Mouse (Mus musculus) heart, adult 2 months (tissue): ENCODE results near the gene Arid5b.

ENCODE experiments used
- CTCF ChIP-seq: fragments of 200-600 bp; IDR thresholded peaks from 2 replicates; pipeline ENCODE4 v1.8.1; 2022; ENCODE audit warnings: antibody characterized with exemption, mild to moderate bottlenecking, moderate library complexity
- POLR2A ChIP-seq: fragments of 200-500 bp; IDR thresholded peaks from 2 replicates; pipeline ENCODE4 v1.6.1; 2011; ENCODE audit warnings: mild to moderate bottlenecking, low read depth, low read length, control low read depth; ENCODE audit not compliant: insufficient read depth

GRCm38 (mm10) chr10:68155431-68156119, 123.0 kb downstream of the Arid5b start:
- TF ChIP-seq CTCF (no peak), POLR2A (no peak)
